Mouse (Mus musculus): ENCODE measurements around the gene Nfyc. TPM values are rescaled to one million over a fixed set of nuclear protein-coding genes. Genes with fewer than 3 reads are reported as not detected.

The Nfyc gene
- polyA plus RNA-seq, 1 experiment from 2014 or later: 79.8 TPM

GRCm38 (mm10) chr4:120747243-120747792, 84.1 kb downstream of the Nfyc start:
- Histone ChIP-seq H3K36me3 (ENCODE audit: control insufficient read depth, insufficient read depth, low read length) (no peaks in the 10 kb centered on the region), H3K4me2 (ENCODE audit: low read depth, low read length) (peak overlapping the region; percentile 99), H3K27me3 (ENCODE audit: control insufficient read depth, insufficient read depth, low read length) (peaks cover 39% of the 10 kb centered on the region), H3K9me3 (replicated peaks; ENCODE audit: control insufficient read depth, low read length) (no peaks in the 10 kb centered on the region), H3K4me3 (replicated peaks; ENCODE audit: low read length) (peak overlapping the region; percentile 61), H3K4me1 (ENCODE audit: control insufficient read depth, insufficient read depth, low read length) (peaks cover 6% of the 10 kb centered on the region; the same call in 1 of the 2 replicates), H3K9ac (ENCODE audit: low read length) (peak overlapping the region; percentile 76), H3K27ac (ENCODE audit: low read length) (0 out of 2 replicates have a peak overlapping the region, but pooled peaks have one; percentile 20)
- WGBS: 0% methylated on average over 60 of the region's 75 CpGs
- ATAC-seq (ENCODE audit: insufficient read depth, low FRiP score): peak; percentile 27; the same call in 1 of the 2 replicates

- H3K4me3 ChIP-seq (replicated peaks; ENCODE audit: low read length): peak overlapping the region; percentile 61
- H3K4me1 ChIP-seq (ENCODE audit: control insufficient read depth, insufficient read depth, low read length): peaks cover 6% of the 10 kb centered on the region; the same call in 1 of the 2 replicates
- ATAC-seq (ENCODE audit: insufficient read depth, low FRiP score): peak; percentile 59
- H3K9me3 ChIP-seq (replicated peaks; ENCODE audit: control insufficient read depth, low read length): no peaks in the 10 kb centered on the region
- H3K4me2 ChIP-seq (ENCODE audit: low read depth, low read length): peak overlapping the region; percentile 99
- WGBS: 4% methylated on average over 47 of the region's 53 CpGs
- H3K27ac ChIP-seq (ENCODE audit: low read length): peak overlapping the region; percentile 20; the same call in 1 of the 2 replicates
- H3K36me3 ChIP-seq (ENCODE audit: control insufficient read depth, insufficient read depth, low read length): no peaks in the 10 kb centered on the region
- peaks cover 39% of the 10 kb centered on the region for H3K27me3 ChIP-seq (ENCODE audit: control insufficient read depth, insufficient read depth, low read length)
- peak overlapping the region; percentile 76 for H3K9ac ChIP-seq (ENCODE audit: low read length)
These were observed 84.7 kb downstream of the Nfyc start for GRCm38 (mm10) chr4:120746552-120747150.

- no peak; the same call in 1 of the 2 replicates for ATAC-seq (ENCODE audit: insufficient read depth, low FRiP score)
- no peaks in the 10 kb centered on the region for H3K36me3 ChIP-seq (ENCODE audit: control insufficient read depth, insufficient read depth, low read length)
These were observed 85.4 kb downstream of the Nfyc start for GRCm38 (mm10) chr4:120745731-120746551.

GRCm38 (mm10) chr4:120743636-120744035, 87.7 kb downstream of the Nfyc start:
- 44% methylated on average over 3 of the region's 3 CpGs for WGBS
- Histone ChIP-seq H3K9ac (ENCODE audit: low read length) (no peak overlapping the region), H3K4me1 (ENCODE audit: control insufficient read depth, insufficient read depth, low read length) (peaks cover 6% of the 10 kb centered on the region; the same call in 1 of the 2 replicates), H3K9me3 (replicated peaks; ENCODE audit: control insufficient read depth, low read length) (no peaks in the 10 kb centered on the region), H3K27me3 (ENCODE audit: control insufficient read depth, insufficient read depth, low read length) (peaks cover 24% of the 10 kb centered on the region), H3K27ac (ENCODE audit: low read length) (no peak overlapping the region), H3K36me3 (ENCODE audit: control insufficient read depth, insufficient read depth, low read length) (no peaks in the 10 kb centered on the region), H3K4me2 (ENCODE audit: low read depth, low read length) (no peak overlapping the region), H3K4me3 (replicated peaks; ENCODE audit: low read length) (no peak overlapping the region)
- no peak for ATAC-seq (ENCODE audit: insufficient read depth, low FRiP score)

More at GRCm38 (mm10) chr4:120745731-120746551, 85.4 kb downstream of the Nfyc start:
- H3K9me3 ChIP-seq (replicated peaks; ENCODE audit: control insufficient read depth, low read length): no peaks in the 10 kb centered on the region
- H3K27me3 ChIP-seq (ENCODE audit: control insufficient read depth, insufficient read depth, low read length): peaks cover 39% of the 10 kb centered on the region
- WGBS: 56% methylated on average over 10 of the region's 10 CpGs
- peaks cover 6% of the 10 kb centered on the region; the same call in 1 of the 2 replicates for H3K4me1 ChIP-seq (ENCODE audit: control insufficient read depth, insufficient read depth, low read length)
- H3K4me3 ChIP-seq (replicated peaks; ENCODE audit: low read length): peak overlapping the region; percentile 61
- H3K9ac ChIP-seq (ENCODE audit: low read length): peak overlapping the region; percentile 76
- H3K27ac ChIP-seq (ENCODE audit: low read length): no peak overlapping the region; the same call in 1 of the 2 replicates
- peak overlapping the region; percentile 99 for H3K4me2 ChIP-seq (ENCODE audit: low read depth, low read length)

- Histone ChIP-seq H3K27ac (ENCODE audit: low read length) (no peak overlapping the region), H3K36me3 (ENCODE audit: control insufficient read depth, insufficient read depth, low read length) (no peaks in the 10 kb centered on the region), H3K9ac (ENCODE audit: low read length) (no peak overlapping the region), H3K4me1 (ENCODE audit: control insufficient read depth, insufficient read depth, low read length) (0 out of 2 replicates have a peak, but pooled peaks cover 3% of the 10 kb centered on the region), H3K4me2 (ENCODE audit: low read depth, low read length) (no peak overlapping the region), H3K27me3 (ENCODE audit: control insufficient read depth, insufficient read depth, low read length) (peaks cover 8% of the 10 kb centered on the region; the same call in 1 of the 2 replicates), H3K4me3 (replicated peaks; ENCODE audit: low read length) (no peak overlapping the region), H3K9me3 (replicated peaks; ENCODE audit: control insufficient read depth, low read length) (no peaks in the 10 kb centered on the region)
- ATAC-seq (ENCODE audit: insufficient read depth, low FRiP score): no peak
- WGBS: 77% methylated on average over 6 of the region's 6 CpGs
These were observed 90.1 kb downstream of the Nfyc start for GRCm38 (mm10) chr4:120741303-120741702.

- ATAC-seq (ENCODE audit: insufficient read depth, low FRiP score): no peak
- H3K4me2 ChIP-seq (ENCODE audit: low read depth, low read length): no peak overlapping the region
- no peaks in the 10 kb centered on the region for H3K36me3 ChIP-seq (ENCODE audit: control insufficient read depth, insufficient read depth, low read length)
- 59% methylated on average over 5 of the region's 5 CpGs for WGBS
- peaks cover 11% of the 10 kb centered on the region; the same call in 1 of the 2 replicates for H3K27me3 ChIP-seq (ENCODE audit: control insufficient read depth, insufficient read depth, low read length)
- H3K27ac ChIP-seq (ENCODE audit: low read length): no peak overlapping the region
- H3K9ac ChIP-seq (ENCODE audit: low read length): no peak overlapping the region
- H3K4me3 ChIP-seq (replicated peaks; ENCODE audit: low read length): no peak overlapping the region
- peaks cover 21% of the 10 kb centered on the region for H3K4me1 ChIP-seq (ENCODE audit: control insufficient read depth, insufficient read depth, low read length)
- H3K9me3 ChIP-seq (replicated peaks; ENCODE audit: control insufficient read depth, low read length): no peaks in the 10 kb centered on the region
These were observed 97.3 kb downstream of the Nfyc start for GRCm38 (mm10) chr4:120734012-120734622.

GRCm38 (mm10) chr4:120732737-120733136, 98.6 kb downstream of the Nfyc start:
- H3K4me2 ChIP-seq (ENCODE audit: low read depth, low read length): no peak overlapping the region
- ATAC-seq (ENCODE audit: insufficient read depth, low FRiP score): no peak
- peaks cover 11% of the 10 kb centered on the region; the same call in 1 of the 2 replicates for H3K27me3 ChIP-seq (ENCODE audit: control insufficient read depth, insufficient read depth, low read length)
- H3K4me1 ChIP-seq (ENCODE audit: control insufficient read depth, insufficient read depth, low read length): peaks cover 21% of the 10 kb centered on the region
- 58% methylated on average over 6 of the region's 6 CpGs for WGBS
- no peak overlapping the region for H3K4me3 ChIP-seq (replicated peaks; ENCODE audit: low read length)
- no peaks in the 10 kb centered on the region for H3K36me3 ChIP-seq (ENCODE audit: control insufficient read depth, insufficient read depth, low read length)
- H3K27ac ChIP-seq (ENCODE audit: low read length): no peak overlapping the region
- H3K9ac ChIP-seq (ENCODE audit: low read length): no peak overlapping the region
- no peaks in the 10 kb centered on the region for H3K9me3 ChIP-seq (replicated peaks; ENCODE audit: control insufficient read depth, low read length)

- peak overlapping the region; percentile 89 for H3K4me2 ChIP-seq (ENCODE audit: low read depth, low read length)
- peaks cover 21% of the 10 kb centered on the region for H3K4me1 ChIP-seq (ENCODE audit: control insufficient read depth, insufficient read depth, low read length)
- ATAC-seq (ENCODE audit: insufficient read depth, low FRiP score): peak; percentile 86
- no peak overlapping the region for H3K27ac ChIP-seq (ENCODE audit: low read length)
- peaks cover 11% of the 10 kb centered on the region; the same call in 1 of the 2 replicates for H3K27me3 ChIP-seq (ENCODE audit: control insufficient read depth, insufficient read depth, low read length)
- no peaks in the 10 kb centered on the region for H3K9me3 ChIP-seq (replicated peaks; ENCODE audit: control insufficient read depth, low read length)
- under 1% methylated on average over 40 of the region's 40 CpGs for WGBS
- no peaks in the 10 kb centered on the region for H3K36me3 ChIP-seq (ENCODE audit: control insufficient read depth, insufficient read depth, low read length)
- peak overlapping the region; percentile 68 for H3K9ac ChIP-seq (ENCODE audit: low read length)
- peak overlapping the region; percentile 49 for H3K4me3 ChIP-seq (replicated peaks; ENCODE audit: low read length)
These were observed 100.2 kb downstream of the Nfyc start for GRCm38 (mm10) chr4:120731030-120731644.
